Mouse (Mus musculus): ENCODE measurements around the gene Slc39a9. TPM values are rescaled to one million over a fixed set of nuclear protein-coding genes. Genes with fewer than 3 reads are reported as not detected.

Gene Slc39a9
- total RNA-seq (2015) (26.4 and 26.5 TPM in 2 replicates), total RNA-seq (2017) (11.5 and 14.6 TPM in 2 replicates)

DNA sequence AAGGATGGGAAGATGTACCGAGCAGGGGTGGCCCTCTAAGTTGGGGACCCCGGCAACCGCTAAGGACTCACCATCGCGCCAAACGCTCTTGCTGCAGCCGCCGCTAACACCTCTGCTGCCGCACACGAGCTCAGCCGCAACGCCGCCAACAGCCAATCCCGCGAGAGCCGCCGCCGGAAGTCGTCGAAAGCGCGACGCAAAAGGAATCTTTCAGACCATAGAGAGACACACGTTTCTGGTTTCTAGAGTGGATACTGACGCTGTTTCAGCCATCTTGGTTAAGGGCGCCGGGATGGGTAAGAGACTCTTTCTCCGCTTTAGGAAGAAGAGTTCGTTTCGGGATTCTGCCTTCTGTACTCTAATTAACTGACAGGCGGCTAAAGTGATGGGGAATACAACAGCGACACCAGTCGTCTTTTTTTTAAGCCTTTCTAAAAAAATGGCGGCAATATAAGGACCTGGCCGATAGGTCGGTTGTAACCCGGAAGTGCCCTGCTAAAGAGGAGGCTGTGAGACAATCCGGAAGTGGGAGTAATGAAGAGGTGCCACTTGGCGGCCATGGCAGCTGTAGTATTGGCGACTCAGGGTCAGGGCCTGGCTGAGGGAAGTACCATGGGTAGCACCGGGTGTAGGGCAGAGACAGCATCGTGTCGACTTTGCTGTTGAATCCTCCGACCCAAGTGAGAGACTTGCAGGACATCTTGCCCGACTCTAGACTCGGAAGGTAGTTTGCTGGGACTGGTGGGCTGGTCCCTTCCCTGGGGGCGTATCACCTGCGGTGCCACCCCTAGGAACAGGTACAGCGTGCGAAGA, at the start of gene Slc39a9, which contains the start of gene Erh:
Gene Slc39a9 (plus strand): TSS at position 191 of the 813 bp plus-strand sequence.
Gene Erh (minus strand): TSS at position 649 of the 813 bp plus-strand sequence.
- ATAC-seq (replicated peaks; ENCODE audit: poor library complexity): peak; percentile 88

DNA sequence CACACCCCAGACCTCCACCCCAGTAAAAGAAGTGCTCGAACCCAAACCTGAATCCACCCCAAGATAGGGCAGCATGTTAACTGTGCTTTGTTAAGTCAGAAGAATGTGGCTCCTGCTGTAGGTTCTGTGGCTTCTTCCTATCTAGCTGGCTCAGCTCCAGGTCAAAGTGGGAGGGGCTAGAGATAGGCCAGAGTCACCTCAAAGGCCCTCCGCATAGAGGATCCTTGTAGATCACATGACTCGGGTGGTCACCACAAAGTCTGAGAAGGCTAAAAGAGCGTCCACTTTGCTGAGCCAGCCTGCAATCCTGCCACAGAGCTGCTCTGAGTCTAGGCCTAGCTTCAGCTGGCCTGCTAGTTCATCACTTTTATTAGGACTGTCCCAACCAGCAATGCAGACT, 49.5 kb upstream of the Slc39a9 start:
- peak; percentile 68 for ATAC-seq (replicated peaks; ENCODE audit: poor library complexity)

DNA sequence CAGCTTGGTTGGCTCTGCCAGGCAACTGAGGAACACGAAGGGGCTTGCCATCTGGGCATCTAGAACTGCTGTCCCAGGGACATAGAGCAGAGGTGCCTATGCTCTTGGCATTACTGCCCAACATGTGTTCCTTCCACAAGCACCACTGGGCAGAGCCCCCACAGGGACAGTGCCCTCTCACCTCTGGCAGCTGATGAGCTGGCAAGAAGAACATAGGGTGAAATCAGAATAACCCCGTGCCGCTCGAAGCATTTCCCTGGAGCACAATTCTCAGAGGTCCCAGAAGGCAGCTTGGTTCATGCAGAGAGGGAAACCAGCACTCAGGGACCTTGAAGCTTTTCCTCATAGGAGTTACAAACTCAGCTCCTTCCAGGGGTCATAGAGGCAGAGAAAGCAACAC, 48.9 kb upstream of the Slc39a9 start:
- ATAC-seq (replicated peaks; ENCODE audit: poor library complexity): no peak

DNA sequence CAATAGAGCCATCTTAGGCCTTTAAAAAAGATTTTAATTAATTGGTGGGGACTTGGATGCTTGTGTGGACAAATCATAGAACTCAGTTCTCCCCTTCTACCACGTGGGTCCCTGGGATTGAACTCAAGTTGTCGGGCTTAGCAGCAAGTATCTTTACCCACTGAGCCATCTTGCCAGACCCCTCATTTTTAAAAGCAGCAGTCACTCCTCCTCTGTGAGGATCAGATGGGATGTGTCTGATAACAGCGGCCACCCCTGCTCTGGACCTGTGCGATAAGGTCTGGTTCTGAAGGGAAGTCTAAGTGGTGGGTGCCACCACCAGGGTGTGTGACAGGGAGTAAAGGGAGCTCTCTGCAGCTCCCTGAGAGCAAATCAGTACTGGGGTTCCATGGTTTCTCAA, 48.1 kb upstream of the Slc39a9 start:
- ATAC-seq (replicated peaks; ENCODE audit: poor library complexity): peak; percentile 62

DNA sequence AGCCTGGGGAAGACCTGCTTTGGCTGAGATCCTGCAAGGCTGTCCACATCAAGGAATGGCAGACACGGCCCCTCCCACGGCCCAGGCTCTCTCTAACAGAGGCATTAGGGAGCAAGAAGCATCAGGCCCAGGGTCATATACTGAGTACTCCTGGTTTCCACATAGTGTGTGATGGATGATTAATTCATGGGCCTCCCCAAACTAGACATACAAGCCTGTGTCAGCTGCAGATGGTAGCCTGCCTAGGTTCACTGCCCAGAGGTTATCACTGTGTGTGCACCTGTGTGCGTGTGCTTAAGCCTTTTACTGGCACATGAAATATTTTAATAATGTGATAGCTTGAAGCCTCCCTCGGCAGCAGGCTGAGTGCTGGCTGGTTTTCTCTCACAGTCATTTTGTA, 47.7 kb upstream of the Slc39a9 start:
- ATAC-seq (replicated peaks; ENCODE audit: poor library complexity): peak; percentile 35; the same call in 1 of the 2 replicates

DNA sequence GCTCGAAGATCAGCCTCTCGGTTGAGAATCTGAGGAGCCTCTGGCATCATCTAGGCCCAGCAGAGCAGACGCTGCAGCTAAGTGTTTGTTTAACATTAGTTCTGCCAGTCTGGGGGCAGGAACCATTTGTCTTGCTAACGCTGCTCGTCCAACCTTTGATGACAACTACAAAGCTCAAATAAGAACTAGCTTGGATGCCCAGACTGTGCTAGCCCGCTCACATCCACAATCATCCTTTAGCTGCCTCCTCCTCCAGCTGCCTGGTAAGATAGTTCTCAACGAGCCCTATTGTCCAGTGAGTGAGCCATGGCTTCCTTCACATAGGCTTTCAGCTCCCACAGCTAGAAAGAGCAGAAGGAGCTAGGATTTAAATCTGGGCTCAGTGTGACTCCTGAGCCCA, 45.4 kb upstream of the Slc39a9 start:
- ATAC-seq (replicated peaks; ENCODE audit: poor library complexity): no peak

DNA sequence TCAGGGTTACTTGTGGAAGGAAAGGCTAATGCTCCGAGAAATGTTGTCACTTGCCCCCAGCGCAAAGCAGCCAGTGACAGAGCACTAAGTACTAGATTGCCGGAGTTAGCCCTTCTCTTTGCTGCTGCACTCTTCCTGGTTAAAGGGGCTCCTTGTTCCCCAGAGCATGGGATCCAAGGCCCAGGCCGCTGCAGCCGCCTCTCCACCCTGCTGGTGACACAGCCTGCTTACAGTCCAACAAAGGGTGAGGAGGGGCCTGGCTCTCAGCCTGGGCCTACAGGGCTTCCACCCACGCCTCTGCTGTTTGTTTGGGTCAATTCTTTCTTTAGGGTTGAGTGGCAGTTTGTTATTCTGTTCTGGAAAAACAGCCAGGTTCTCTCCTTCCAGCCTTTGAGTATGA, 44.9 kb upstream of the Slc39a9 start:
- ATAC-seq (replicated peaks; ENCODE audit: poor library complexity): no peak

DNA sequence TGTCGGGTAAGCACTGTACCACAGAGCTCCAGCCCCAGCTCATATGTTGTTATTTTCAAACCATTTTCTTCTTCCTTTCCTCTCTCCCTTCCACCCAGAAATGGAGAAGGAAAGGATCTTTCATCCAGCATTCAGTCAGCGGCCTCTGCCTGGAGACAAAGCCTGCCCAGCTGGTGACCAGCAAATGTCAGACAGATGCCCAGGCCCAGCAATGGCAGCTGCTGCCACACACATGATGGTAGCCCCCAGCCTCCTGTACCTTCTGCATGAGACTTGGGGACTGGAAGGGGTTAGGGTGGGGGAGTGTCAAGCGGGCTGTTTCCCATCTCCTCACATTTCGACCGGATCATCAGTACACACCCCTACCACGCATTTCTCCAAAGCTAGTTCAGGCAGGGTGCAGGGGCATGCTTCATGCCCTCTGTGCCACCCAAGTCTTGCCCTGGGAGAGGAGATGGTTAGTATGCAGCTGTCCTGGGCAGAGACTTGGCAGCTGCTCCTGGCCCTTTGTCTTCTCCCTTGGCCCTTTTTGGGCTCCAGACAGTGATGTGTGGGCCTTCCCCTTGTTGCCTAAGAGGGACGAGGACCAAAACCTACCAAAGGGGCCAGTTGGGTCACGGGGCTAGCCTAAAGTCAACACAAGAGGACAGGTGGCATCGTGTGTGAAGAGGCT, 42.0 kb upstream of the Slc39a9 start:
- no peak for ATAC-seq (replicated peaks; ENCODE audit: poor library complexity)

DNA sequence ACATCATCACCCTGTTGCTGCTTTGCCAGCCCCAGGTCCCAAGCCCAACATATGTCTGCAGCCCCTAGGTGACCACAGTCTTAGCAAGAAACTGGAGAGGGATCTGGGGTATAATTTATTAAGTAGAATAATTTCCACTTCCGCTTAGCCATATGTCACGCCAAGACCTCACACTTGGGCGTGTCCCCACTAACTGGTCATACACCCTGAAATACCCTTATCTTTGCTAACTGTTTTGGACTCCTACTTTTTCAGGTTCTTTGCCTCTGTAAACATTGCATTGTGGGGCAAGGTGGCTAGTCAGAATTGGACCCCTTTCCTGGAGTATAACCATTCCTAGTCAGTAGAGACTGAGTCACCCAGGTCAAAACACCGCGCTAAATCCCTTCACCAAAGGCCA, 41.3 kb upstream of the Slc39a9 start:
- ATAC-seq (replicated peaks; ENCODE audit: poor library complexity): peak; percentile 56; the same call in 1 of the 2 replicates

DNA sequence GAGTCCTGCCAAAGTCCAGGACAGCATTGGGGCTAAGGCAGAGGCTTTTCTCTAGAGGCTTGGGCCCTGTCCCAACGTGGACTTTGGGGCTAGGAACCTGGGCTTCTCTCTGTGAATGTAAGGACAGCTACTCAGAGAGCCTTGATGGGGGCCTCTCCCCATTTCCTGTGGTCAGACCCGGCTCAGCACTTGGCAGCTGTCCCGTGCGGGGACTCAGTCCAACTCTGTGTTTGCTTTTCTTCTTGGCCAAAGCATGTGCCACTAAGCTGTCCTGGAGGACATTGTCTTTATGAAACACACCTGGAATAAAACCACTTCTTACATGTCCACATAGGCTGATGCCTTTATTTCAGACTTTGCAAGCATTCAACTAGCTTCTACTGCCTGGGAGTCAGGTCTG, 40.1 kb upstream of the Slc39a9 start:
- ATAC-seq (replicated peaks; ENCODE audit: poor library complexity): no peak

DNA sequence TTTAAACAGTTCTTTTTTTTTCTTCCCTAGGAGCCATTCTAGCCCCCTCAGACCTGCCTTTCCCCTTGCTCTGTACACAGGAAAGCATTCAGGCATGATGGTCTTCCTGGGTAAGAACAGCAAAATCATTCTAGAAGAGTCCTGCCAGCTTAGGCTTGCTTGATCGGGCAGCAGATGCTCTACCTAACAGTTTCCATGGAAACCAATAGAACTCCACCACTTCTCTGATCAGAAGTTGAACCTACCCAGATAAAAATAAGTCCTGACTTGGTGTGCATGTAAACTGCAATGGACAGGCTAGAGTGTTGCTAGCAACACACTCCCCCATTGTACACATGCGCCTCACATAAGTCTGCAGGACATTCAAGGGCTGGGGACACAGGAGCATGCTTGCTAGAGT, 39.5 kb upstream of the Slc39a9 start:
- no peak for ATAC-seq (replicated peaks; ENCODE audit: poor library complexity)

DNA sequence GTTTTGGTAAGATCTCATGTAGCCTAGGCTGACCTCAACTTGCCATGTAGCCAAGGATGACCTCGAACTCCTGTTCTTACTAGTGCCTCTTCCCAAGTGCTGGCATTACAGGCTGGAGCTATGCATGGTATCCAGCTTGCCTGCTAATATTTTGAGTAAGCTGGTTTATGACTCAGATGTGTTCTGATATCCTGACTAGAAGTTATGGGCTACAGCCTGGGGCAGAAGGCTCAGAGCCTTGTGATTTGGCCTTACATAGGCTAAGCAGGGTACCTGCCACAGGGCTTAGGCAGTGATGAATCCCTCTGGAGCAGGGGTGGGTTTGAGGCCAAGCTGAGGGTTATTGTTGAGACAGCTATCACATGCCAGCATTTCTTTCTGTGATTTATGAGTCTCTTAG, 35.1 kb upstream of the Slc39a9 start:
- ATAC-seq (replicated peaks; ENCODE audit: poor library complexity): no peak

DNA sequence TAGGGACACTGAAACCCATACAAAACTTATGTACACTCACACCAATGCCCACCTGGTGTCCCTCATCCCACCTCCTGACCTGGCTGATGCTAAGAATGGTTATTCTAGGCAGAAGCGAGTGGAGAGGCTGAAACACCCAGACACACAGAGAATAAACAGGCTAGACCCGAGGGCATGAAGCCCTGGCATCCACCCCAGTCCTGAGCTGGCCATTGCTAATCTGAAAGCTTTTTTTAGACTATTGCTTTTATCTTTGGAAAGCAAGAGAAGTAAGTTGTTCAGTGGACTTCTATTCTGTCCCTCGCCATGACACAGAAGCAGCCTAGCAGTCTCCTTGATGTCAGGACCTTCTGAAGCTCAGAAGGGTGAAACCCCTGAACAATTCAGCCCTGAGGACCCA, 33.8 kb upstream of the Slc39a9 start:
- no peak for ATAC-seq (replicated peaks; ENCODE audit: poor library complexity)

DNA sequence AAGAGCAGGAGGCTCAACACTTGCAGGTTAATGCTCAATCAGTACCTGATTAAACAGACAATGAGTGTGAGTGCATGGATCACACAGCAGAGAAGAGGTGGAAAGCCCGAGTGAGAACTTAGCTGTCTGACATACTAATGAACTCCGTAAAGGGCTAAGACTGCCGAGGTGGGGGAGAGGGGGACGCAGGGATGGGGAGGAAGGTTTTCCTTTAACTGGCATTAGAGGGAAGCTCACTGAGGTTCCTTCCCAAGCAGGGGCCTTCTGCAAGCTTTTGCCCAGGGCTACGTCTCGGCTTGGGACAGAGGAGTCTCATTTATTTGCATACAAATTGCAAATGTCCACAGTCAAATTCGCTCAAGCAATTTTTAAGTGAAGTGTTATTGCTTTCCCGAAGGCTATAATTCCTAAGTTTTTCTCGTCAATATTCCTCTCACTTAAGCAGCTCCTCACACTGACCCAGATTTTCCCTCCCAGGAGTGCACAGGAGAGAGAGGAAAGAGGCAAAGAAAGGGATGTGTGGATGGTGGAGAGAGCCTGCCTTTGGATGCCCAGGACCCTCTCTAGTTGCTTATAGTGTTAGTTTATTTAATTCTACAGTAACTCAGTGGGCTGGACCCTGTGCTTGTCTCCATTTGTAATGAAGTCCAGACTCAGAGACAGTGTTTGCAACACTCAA, 31.4 kb upstream of the Slc39a9 start:
- ATAC-seq (replicated peaks; ENCODE audit: poor library complexity): no peak

DNA sequence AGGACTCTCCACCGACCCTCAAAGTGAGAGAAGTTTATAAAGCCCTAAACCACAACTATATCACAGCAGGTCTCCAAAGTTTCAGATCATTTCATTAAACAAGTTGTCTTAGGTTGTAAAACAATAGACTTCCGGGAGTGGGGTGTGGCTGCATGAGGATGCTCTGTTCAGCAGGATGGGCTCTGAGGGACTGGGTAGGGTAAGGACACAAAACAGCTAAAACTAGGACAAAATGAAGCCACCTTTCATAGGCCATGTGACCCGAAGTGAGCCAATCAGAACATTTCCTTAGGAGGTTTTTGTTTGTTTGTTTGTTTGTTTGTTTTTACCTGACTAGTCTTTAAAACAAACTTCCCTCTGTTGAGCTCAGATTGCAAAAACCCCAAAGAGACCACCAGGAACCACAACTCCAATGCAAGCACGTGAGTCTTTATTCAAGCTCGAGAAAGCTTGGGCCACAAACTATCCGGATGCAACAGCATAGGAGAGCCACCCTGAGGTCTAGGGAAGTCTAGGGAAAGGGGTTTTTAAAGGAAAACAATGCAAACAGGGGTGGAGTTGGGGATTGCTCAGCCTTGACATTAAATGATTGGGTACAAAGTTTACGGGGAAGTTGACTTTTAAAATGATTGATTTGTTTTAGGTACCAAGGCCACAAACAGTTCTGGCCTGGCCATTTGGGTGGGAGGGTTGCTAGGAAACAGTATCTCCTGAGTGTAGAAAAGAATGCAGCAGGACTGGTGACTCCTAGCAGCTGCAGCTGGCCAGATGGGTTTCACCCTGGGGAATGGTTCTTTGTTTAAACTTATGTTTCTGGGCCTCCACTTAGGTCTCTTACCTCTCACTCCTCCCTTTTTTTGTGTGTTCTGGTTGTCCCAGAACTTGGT, 28.1 kb upstream of the Slc39a9 start:
- no peak for ATAC-seq (replicated peaks; ENCODE audit: poor library complexity)

DNA sequence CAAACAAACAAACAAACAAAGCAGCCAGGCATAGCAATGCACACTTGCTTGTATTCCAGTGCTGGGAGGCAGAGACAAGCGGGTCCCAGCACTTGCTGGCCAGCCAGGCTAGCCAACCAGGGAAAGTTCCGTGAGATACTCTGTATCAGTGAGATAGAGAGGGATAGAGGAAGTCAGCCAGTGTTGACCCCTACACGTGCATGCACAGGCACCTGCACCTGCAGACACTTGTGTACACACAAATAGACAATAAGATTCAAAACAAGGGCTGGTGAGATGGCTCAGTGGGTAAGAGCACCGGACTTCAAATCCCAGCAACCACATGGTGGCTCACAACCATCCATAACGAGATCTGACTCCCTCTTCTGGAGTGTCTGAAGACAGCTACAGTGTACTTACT, 23.2 kb upstream of the Slc39a9 start:
- no peak for ATAC-seq (replicated peaks; ENCODE audit: poor library complexity)

DNA sequence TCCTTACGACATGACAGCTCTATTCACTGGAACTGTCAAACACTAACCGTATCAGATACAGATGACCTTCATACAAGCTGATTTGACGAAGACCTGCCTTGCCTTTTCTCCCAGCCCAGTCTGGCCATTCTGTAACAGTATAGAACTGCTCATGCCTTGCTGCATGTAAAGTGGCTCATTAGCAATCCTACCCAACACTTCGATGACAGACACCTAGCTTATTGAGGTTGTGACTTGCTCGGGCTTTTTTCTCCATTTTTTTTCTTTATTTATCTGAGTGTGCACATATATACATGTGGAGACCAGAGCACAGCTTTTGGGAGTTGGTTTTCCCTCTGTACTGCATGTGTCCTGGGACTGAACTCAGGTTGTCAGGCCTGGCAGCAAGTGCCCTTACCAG, 11.9 kb upstream of the Slc39a9 start:
- no peak for ATAC-seq (replicated peaks; ENCODE audit: poor library complexity)

DNA sequence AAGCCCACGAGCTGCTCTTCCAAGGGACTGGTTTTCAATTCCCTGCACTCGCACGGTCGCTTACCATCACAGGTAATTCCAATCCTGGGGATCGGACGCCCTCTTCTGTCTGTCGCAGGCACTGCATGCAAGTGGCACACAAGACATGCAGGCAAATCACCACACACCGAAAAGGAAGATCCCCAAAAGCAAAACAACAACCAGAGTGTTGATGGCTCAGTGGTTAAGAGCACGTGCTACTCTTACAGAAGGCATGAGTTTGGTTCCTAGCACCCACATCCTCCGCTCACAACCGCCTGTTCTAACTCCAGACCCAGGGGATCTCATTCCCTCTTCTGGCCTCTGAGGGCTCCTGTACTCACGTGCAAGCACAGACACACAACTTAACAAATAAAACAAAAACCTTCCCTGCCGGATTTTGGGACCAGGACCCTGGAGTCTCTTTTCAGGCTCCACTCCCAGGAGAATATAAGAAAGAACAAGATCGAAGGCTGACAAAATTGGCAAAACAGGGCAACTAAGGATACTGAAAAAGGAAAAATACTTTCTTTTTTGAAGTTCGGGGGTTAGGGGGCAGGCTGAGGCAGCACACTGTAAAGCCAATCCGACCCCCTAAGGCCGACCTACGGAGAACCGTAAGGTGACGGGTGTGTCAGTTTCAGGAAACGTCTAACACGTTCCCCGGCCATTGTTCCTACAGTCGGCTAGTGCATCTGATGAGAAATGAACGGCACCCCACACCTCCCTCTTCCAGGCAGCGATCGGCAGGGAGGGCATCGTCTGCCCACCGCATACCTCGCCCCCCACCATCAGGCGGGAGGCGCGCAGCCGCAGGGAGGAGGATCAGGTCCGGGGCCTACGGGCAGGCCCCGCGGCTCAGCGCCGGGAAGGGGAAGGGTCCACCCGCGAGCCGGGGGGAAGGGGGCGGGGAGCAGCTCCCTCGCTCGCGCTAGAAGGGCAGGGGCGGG, 674 bp upstream of the Slc39a9 start:
- ATAC-seq (replicated peaks; ENCODE audit: poor library complexity): peak; percentile 73

DNA sequence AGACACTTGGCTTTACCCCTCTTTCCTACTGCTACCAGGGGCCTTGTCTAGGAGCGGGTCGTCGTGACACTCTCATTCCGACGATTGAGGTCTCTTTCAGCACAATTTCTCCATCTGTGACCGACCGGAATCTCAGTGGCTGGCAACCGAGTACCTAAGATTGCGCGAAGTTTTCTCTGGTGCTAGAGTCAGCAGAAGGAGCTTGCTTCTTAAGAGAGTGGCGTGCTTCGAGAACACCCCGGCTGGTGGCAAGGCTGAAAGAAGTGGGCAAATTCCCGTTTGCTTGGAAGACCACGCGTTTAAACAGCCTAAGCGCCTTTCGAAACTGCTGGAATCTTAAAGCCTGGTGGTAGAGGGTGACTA, 804 bp downstream of the Slc39a9 start:
- no peak for ATAC-seq (replicated peaks; ENCODE audit: poor library complexity)

DNA sequence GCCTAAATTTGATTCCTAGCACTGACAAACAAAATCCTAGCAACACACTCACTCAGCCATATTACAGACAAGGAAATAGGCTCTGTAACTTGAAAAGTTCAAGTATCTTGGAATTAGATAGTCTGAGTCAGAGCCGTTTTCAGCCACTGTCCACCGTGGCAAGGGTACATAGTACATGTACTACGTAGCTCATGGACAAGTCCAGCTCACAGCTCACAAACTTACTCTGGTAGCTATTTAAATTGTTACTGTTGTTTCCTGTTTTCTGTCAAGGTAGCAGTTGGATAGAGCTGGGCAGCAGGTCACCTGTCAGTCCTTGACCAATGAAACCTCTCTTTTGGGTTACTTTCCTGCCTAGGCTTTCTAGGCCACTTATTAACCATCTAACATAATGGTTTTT, 2.7 kb downstream of the Slc39a9 start:
- ATAC-seq (replicated peaks; ENCODE audit: poor library complexity): no peak

Data from megakaryocyte progenitor cell, adult 5-6 weeks (primary cell).